Mouse (Mus musculus) kidney, adult 10 weeks (tissue): ENCODE measurements around the gene Ckap4. TPM values are rescaled to one million over a fixed set of nuclear protein-coding genes. Genes with fewer than 3 reads are reported as not detected.

Source experiments
- polyA plus RNA-seq: library from polyadenylated mRNA; stranded (reverse); fragments of 350-450 nt; fragmentation: Illumina TruSeq; extraction: RNeasy Lipid Tissue Mini Kit (QIAGEN cat#74804); gene quantifications from one replicate; pipeline ENCODE4 v1.2.3, GENCODE M21; 2014; ENCODE audit warnings: low read depth, low replicate concordance

Gene Ckap4
- 5.2 TPM for polyA plus RNA-seq

DNA sequence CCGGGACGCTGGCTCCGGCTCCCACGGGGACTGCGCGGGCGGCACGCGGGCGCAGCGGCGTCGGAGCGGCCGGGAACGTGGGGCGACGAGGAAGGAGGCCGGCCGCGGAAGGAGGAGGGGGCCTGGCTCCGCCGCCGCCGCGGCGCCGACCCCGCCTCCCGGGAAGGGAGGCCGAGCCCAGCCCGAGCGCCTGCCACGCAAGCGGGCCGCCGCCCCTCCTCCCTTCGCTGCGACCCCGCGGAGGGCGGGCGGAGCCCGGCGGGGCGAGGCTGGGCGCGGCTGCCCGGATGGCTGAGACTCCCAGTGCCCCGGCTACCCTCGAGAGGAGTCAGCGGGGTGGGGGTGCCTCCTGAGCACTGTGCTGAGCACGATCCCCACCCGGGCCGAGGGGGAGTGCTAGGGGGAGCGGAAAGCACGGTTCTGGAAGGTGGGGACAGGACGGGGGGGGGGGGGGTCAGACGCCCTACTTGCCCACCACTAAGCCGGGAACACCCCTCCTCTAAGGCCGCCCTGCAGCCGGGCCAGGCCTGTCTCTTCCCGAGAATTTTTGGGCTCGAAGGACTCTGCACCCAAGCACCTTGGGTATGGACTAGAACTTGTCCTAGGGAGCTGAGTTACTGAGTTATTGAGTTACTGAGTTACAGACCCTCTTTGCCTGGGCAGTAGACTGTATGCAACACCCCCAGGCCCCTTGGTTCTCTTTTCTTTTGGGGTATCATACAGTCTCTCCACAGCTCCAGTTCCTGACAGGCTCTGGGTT, at the start of gene Ckap4:
Ckap4 (minus strand) TSS at position 151 of the 760 bp plus-strand sequence.

DNA sequence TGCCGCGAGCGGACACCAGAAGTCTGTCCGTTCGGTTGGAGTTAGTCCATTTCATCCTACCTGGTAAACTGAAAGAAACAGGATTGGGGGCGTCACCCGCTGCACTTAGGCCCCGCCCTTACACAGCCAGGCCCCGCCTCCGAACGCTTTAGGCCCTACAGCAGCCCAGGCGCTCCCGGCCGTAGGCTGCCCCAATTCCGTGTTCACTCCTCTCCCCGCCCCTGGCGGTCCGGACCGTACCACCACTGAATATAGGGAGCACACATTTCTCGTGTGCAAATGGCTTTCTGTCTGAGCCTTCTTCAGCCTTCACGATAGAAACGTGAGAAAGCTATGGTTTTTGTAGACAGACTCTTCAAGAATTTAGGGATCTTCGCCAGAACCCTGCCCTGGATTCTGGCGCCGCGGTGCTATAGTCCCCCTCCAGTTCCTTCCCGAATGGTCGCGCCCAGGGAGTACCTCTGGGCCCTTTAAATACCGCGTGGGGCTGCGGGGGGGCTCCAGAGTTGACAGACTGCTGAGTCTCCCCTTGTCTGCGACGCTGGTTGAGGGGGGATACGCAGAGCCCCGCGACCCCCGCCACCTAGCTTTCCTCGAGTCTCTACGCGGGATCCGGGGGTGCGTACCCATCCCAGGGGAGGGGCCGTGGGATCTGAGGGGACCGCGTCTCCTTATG, 42.7 kb upstream of the Ckap4 start, which contains the start of gene Tcp11l2:
Tcp11l2 (plus strand) TSS at position 232 of the 676 bp plus-strand sequence.

Other genes with a start within 250 kb of the Ckap4 start
- 3.4 TPM for gene Nuak1, start 93.5 kb downstream of the Ckap4 start, polyA plus RNA-seq
- 26.3 TPM for gene Tcp11l2, start 42.6 kb upstream of the Ckap4 start, polyA plus RNA-seq
- 11.2 TPM for gene Polr3b, start 88.2 kb upstream of the Ckap4 start, polyA plus RNA-seq
- gene Rfx4, start 222.0 kb upstream of the Ckap4 start, polyA plus RNA-seq = not detected